Mouse (Mus musculus): ENCODE measurements around the gene Prcd.

GRCm38 (mm10) chr11:116613234-116613633, 40.1 kb upstream of the Prcd start:
- no peak for TF ChIP-seq CTCF (IDR thresholded peaks at IDR 0.05; ENCODE audit: low read depth)
- no peak for TF ChIP-seq EP300 (IDR thresholded peaks at IDR 0.05; ENCODE audit: low read depth)
